Mouse (Mus musculus) cerebellum, adult 9-10 months (tissue): ENCODE measurements around the gene Smim1.

Experiments
- DNase-seq: peaks from one replicate; pipeline ENCODE4 v3.0.0; 2022

Smim1 gene

GRCm38 (mm10) chr4:154015476-154015875, 10.6 kb downstream of the Smim1 start:
- DNase-seq, result no peak

GRCm38 (mm10) chr4:154012132-154012882, 13.7 kb downstream of the Smim1 start:
- no peak for DNase-seq

GRCm38 (mm10) chr4:154011646-154012089, 14.4 kb downstream of the Smim1 start, which contains the start of gene Lrrc47:
Lrrc47 (plus strand) TSS chr4:154011731.
- peak; percentile 83 for DNase-seq

GRCm38 (mm10) chr4:154010907-154011645, 15.0 kb downstream of the Smim1 start:
- no peak for DNase-seq

- DNase-seq, result no peak
Measured at GRCm38 (mm10) chr4:154007759-154008158, 18.3 kb downstream of the Smim1 start.

- no peak for DNase-seq
Measured at GRCm38 (mm10) chr4:154006264-154006663, 19.8 kb downstream of the Smim1 start.

- no peak for DNase-seq
Measured at GRCm38 (mm10) chr4:154005488-154005887, 20.5 kb downstream of the Smim1 start.

- DNase-seq, result no peak
Measured at GRCm38 (mm10) chr4:153993505-153993904, 32.5 kb downstream of the Smim1 start.

- no peak for DNase-seq
Measured at GRCm38 (mm10) chr4:153992715-153993114, 33.3 kb downstream of the Smim1 start.

- DNase-seq, result no peak
Measured at GRCm38 (mm10) chr4:153980470-153980869, 45.6 kb downstream of the Smim1 start.

GRCm38 (mm10) chr4:153979243-153979642, 46.8 kb downstream of the Smim1 start:
- DNase-seq, result no peak

GRCm38 (mm10) chr4:153975768-153976167, 50.3 kb downstream of the Smim1 start:
- DNase-seq, result no peak

- no peak for DNase-seq
Measured at GRCm38 (mm10) chr4:153975292-153975662, 50.8 kb downstream of the Smim1 start.

GRCm38 (mm10) chr4:153974431-153975291, 51.4 kb downstream of the Smim1 start, which contains the start of the genes Dffb and Cep104:
Dffb (minus strand) TSS chr4:153975126.
Cep104 (plus strand) TSS chr4:153975194.
- peak; percentile 94 for DNase-seq
